Mouse (Mus musculus) kidney, adult 2 months (tissue): Measurements from ENCODE around the gene H2afy2. TPM values are rescaled to one million over a fixed set of nuclear protein-coding genes. Genes with fewer than 3 reads are reported as not detected.

Experiments
- DNase-seq: peaks from one replicate; pipeline ENCODE4 v3.0.0; 2021
- H3K27ac ChIP-seq: fragments of 200-500 bp; 2 replicates; pipeline ENCODE4 v1.5.1; 2012; ENCODE audit warnings: low read depth, low read length, control low read depth, inconsistent platforms; ENCODE audit not compliant: insufficient read depth
- H3K27me3 ChIP-seq: fragments of 200-500 bp; replicated peaks from 2 replicates; pipeline ENCODE4 v1.6.1; 2012; ENCODE audit warnings: mild to moderate bottlenecking, moderate library complexity, low read length, inconsistent platforms; ENCODE audit not compliant: control insufficient read depth, insufficient read depth
- H3K36me3 ChIP-seq: fragments of 200-500 bp; 2 replicates; pipeline ENCODE4 v1.6.1; 2012; ENCODE audit warnings: mild to moderate bottlenecking, moderate library complexity, low read length, inconsistent platforms; ENCODE audit not compliant: control insufficient read depth, insufficient read depth
- H3K4me1 ChIP-seq: fragments of 200-500 bp; 2 replicates; pipeline ENCODE4 v1.6.1; 2011; ENCODE audit warnings: low read length; ENCODE audit not compliant: control insufficient read depth, insufficient read depth
- H3K4me3 ChIP-seq: fragments of 200-500 bp; 2 replicates; pipeline ENCODE4 v1.5.1; 2011; ENCODE audit warnings: mild to moderate bottlenecking, low read depth, low read length, control low read depth; ENCODE audit not compliant: insufficient read depth
- CTCF ChIP-seq: fragments of 200-500 bp; conservative IDR thresholded peaks from 2 replicates; pipeline ENCODE4 v1.5.1; 2011; ENCODE audit warnings: low read depth, mild to moderate bottlenecking, control low read depth, low read length, moderate library complexity, mixed read lengths; ENCODE audit not compliant: insufficient read depth, insufficient read length
- POLR2A ChIP-seq: fragments of 200-500 bp; IDR thresholded peaks from one replicate; pipeline ENCODE4 v1.6.1; 2011; ENCODE audit warnings: low read depth, low read length, control low read depth
- WGBS: fragments of 180-500 bp; shearing (Covaris S2); methylation state at CpG from one replicate; pipeline ENCODE4 v1.1.7; 2018; 5-methylcytosine and 5-hydroxymethylcytosine counted together
- polyA plus RNA-seq: library from polyadenylated mRNA; depleted of rRNA; stranded (reverse); fragments of >200 nt; gene quantifications from 2 replicates; pipeline ENCODE4 v1.2.3, GENCODE M21; 2012

Gene H2afy2
- polyA plus RNA-seq, 1 experiment, result 6.1 TPM

DNA sequence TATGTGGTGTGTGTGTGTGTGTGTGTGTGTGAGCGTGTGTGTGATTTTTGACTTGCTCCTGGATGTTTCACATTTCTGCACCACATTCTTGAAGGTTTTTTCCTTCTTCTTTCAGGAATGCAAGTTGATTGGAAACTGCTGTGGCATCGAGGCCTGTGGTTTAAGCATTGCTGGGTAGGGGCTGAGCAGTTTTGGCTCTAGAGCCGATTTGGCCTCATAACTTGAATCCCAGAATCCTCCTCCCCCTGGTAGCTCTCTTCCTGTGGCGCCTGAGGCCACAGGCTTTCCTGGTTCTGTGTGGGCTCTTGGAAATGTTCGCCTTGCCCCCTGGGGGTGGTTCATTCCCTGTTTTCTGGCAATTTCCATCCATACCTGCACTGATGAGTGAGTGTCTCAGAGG is 28.0 kb upstream of the H2afy2 start:
- TF ChIP-seq CTCF (no peak), POLR2A (no peak)
- Histone ChIP-seq H3K4me1 (no peaks in the 10 kb centered on the region), H3K27ac (no peak overlapping the region), H3K4me3 (no peak overlapping the region), H3K36me3 (no peaks in the 10 kb centered on the region), H3K27me3 (no peaks in the 10 kb centered on the region)
- DNase-seq, result no peak
- WGBS, result 52% methylated on average over 5 of the region's 5 CpGs

DNA sequence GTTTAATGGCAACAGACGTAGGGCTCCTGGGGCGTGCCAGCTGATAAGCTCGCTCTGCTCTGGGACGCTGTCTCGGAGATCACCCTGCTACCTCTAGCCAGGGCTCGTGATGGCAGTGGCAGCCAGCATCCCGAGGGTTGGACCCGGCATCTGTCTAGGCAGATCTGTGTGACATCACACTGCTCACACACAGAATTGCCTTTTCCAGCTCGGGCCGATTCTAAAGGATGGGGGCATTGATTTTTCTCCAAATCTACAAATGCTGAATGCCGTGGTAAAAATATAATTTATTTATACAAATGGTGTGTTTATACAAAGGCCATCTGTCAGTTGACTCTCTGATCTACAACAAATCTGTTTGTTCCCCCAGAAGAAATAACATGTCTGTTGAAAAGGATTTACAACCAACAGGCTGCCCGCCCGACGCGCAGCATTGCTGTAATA is 14.2 kb upstream of the H2afy2 start:
- Histone ChIP-seq H3K36me3 (no peaks in the 10 kb centered on the region), H3K27me3 (no peaks in the 10 kb centered on the region), H3K27ac (no peak overlapping the region), H3K4me1 (no peaks in the 10 kb centered on the region), H3K4me3 (no peak overlapping the region)
- WGBS, result 81% methylated on average over 15 of the region's 15 CpGs
- DNase-seq, result no peak
- TF ChIP-seq CTCF (no peak), POLR2A (no peak)

DNA sequence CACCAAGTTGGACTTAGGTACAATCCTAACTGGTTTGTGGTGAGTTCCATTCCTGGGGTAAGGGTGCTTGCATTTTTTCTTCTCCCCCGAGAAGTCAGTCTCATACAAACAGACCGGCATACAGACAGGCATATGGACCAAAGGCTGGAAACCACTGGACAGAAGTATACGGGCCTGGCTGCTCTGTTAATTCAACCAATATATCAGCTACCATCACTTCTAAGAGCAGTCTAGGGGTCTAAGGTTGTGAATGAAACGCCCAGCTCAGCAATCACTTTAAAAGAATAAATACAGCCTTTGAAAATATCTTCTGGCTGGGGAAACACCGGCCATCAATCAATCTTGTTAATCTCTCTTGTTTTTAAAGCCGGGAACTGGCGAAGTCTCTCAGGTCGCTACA is 11.5 kb upstream of the H2afy2 start:
- Histone ChIP-seq H3K4me3 (no peak overlapping the region), H3K4me1 (no peaks in the 10 kb centered on the region), H3K27ac (no peak overlapping the region), H3K27me3 (no peaks in the 10 kb centered on the region), H3K36me3 (no peaks in the 10 kb centered on the region)
- 29% methylated on average over 8 of the region's 8 CpGs for WGBS
- no peak for TF ChIP-seq CTCF
- no peak for TF ChIP-seq POLR2A
- no peak for DNase-seq

GRCm38 (mm10) chr10:61794971-61795370 is 11.0 kb upstream of the H2afy2 start:
- Histone ChIP-seq H3K27me3 (no peaks in the 10 kb centered on the region), H3K36me3 (no peaks in the 10 kb centered on the region), H3K4me3 (no peak overlapping the region), H3K4me1 (no peaks in the 10 kb centered on the region), H3K27ac (no peak overlapping the region)
- DNase-seq, result no peak
- 57% methylated on average over 10 of the region's 10 CpGs for WGBS
- TF ChIP-seq POLR2A, result no peak
- no peak for TF ChIP-seq CTCF

DNA sequence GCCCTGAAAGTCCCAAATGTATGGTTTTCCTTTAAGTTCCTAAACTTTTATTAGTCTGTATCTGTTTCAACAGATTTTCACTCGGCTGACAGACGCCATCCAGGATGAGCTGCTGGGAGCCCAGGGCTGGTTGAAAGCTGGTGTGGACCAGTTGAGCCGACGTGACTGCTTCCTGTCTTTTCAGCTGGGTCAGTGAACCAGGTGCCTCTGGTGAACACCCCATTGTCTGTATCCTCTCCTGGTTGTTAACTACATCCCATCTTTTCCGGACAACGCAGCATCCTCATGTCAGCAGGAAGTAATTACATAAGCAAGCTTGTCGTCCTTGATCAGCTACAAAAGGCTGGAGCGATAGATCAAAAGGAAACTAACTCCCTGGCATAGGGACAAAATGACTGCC is 9.1 kb upstream of the H2afy2 start:
- TF ChIP-seq CTCF, result no peak
- TF ChIP-seq POLR2A, result no peak
- H3K4me1 ChIP-seq, result no peaks in the 10 kb centered on the region
- no peak overlapping the region for H3K27ac ChIP-seq
- WGBS, result 54% methylated on average over 8 of the region's 8 CpGs
- H3K27me3 ChIP-seq, result no peaks in the 10 kb centered on the region
- DNase-seq, result no peak
- H3K4me3 ChIP-seq, result no peak overlapping the region
- no peaks in the 10 kb centered on the region for H3K36me3 ChIP-seq

DNA sequence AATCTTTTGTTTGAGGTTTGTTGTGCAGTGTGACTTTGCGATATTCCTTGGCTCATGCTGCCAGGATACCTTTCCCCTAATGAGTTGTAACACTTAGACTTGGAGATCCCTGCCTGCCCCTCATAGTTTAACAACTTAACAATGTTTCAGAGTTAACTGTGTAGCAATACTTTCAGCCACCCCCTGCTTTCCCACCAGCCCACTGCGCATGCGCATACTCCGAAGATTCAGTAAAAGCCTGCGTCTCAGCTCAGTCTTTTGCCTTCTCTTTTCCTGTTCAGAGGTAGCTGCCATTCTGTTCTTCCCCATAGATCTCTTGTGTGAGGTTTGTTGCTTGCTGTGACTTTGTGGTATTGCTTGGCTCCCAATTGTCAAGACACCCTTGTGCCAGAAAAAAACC is 4.6 kb upstream of the H2afy2 start:
- no peak for DNase-seq
- WGBS, result 94% methylated on average over 5 of the region's 5 CpGs
- TF ChIP-seq CTCF, result no peak
- TF ChIP-seq POLR2A, result no peak
- Histone ChIP-seq H3K27ac (no peak overlapping the region), H3K4me1 (no peaks in the 10 kb centered on the region), H3K4me3 (no peak overlapping the region), H3K27me3 (no peaks in the 10 kb centered on the region), H3K36me3 (no peaks in the 10 kb centered on the region)

- 63% methylated on average over 10 of the region's 10 CpGs for WGBS
- no peak for TF ChIP-seq POLR2A
- TF ChIP-seq CTCF, result no peak
- Histone ChIP-seq H3K4me3 (no peak overlapping the region), H3K27me3 (no peaks in the 10 kb centered on the region), H3K36me3 (no peaks in the 10 kb centered on the region), H3K4me1 (peaks cover under 1% of the 10 kb centered on the region; the same call in 1 of the 2 replicates), H3K27ac (no peak overlapping the region)
- DNase-seq, result no peak
Measured at GRCm38 (mm10) chr10:61787541-61788313, 3.8 kb upstream of the H2afy2 start.
